Comparison of ENCODE assay signal across 9 mouse cellular contexts in the genomic region with DNA sequence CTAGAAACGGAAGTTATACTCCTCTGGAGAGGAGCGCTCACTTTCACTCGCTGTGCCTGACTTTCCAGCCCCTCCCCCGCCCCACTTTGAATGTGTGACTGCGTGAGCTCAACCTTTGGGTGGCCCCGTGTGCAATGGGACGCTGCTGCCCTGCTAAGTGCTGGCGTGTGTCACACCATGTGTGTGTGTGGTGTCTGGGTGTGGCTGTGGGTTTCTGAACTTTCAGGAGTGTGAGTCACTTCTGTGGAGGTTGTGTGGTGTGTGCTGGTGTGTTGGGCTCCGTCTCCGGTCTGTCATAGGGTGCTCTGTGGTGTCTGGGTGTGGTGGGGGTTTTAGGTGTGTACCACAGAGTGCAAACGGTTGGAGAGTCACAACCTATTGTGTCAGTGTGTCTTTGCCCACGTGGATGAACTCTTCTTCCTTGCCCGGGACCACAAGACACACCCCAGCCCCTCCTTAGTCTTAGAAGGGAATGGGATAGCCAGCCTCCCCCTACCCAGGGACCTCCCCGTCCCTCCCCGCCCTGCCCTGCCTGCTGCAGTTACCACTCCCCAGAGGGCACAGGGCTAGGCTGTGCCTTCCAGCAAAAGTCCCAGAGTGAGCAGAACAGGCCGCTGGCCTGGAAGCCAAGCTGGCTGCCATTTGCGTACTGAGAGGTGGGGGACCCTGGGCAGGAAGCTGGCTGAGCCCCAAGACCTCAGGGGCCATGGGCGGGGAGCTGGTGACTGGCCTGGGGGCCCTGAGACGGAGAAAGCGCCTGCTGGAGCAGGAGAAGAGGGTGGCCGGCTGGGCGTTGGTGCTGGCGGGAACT. TPM values are rescaled to one million over a fixed set of nuclear protein-coding genes. Genes with fewer than 3 reads are reported as not detected.
DNase-seq lines count a peak whose midpoint lies in the region; ATAC-seq and TF ChIP-seq lines count a peak whose summit lies in the region.
"Had no signal": no experiment of that assay in that cellular context is flagged by ENCODE, and none has a peak within 500 bp of the region (broad histone marks: within the 10 kb centered on the region; RNA-seq: fewer than 3 reads in every experiment).

TSS of gene Kcnn4 (plus strand) at position 533 of the 811 bp plus-strand sequence.

- no peaks in the 10 kb centered on the region for H3K9me3 ChIP-seq in heart, embryonic 10.5 days
- no peaks in the 10 kb centered on the region for H3K9me3 ChIP-seq in intestine, embryonic 16.5 days (ENCODE audit: control insufficient read depth, low read length)
- no peaks in the 10 kb centered on the region for H3K9me3 ChIP-seq in neural tube, embryonic 15.5 days (replicated peaks)

- H3K9ac ChIP-seq in intestine, embryonic 16.5 days (ENCODE audit: low read depth, low read length), result 0 out of 2 replicates have a peak within 1 kb of the TSS, but pooled peaks have one; percentile 29
- H3K9ac ChIP-seq in neural tube, embryonic 15.5 days (replicated peaks), result no peak within 1 kb of the TSS

- 35% methylated on average over 23 of the region's 23 CpGs for WGBS in heart, embryonic 10.5 days
- whole genome bisulfite sequencing in intestine, embryonic 16.5 days, result 35% methylated on average over 23 of the region's 23 CpGs
- WGBS in neural tube, embryonic 15.5 days, result 45% methylated on average over 23 of the region's 23 CpGs
- 33% methylated on average over 23 of the region's 23 CpGs for WGBS in kidney, adult 2 months

- peak; percentile 82 for DNase-seq in heart, embryonic 10.5 days (ENCODE audit: low spot score)
- no peak for DNase-seq in heart, postnatal 4 days
- peak; percentile 86 to 88 for DNase-seq in CD8-positive naive resting alpha-beta T cell, adult 2 months (ENCODE audit: low read depth in 2 of 2, low spot score in 2 of 2)
- DNase-seq in right cerebral cortex, postnatal 10 days (ENCODE audit: low spot score in 2 of 2), result no peak
- DNase-seq in layer of hippocampus, postnatal 10 days (ENCODE audit: low spot score in 2 of 2), result no peak
- no peak for DNase-seq in kidney, adult 2 months

- peak within 1 kb of the TSS; percentile 42 for H3K4me3 ChIP-seq in heart, embryonic 10.5 days
- no peak within 1 kb of the TSS for H3K4me3 ChIP-seq in intestine, embryonic 16.5 days (ENCODE audit: low read length)
- no peak within 1 kb of the TSS for H3K4me3 ChIP-seq in neural tube, embryonic 15.5 days (replicated peaks)
- H3K4me3 ChIP-seq in kidney, adult 2 months (ENCODE audit: insufficient read depth, low read depth, low read length), result no peak within 1 kb of the TSS

- peak within 1 kb of the TSS; percentile 85 for H3K27ac ChIP-seq in heart, embryonic 10.5 days
- no peak within 1 kb of the TSS for H3K27ac ChIP-seq in intestine, embryonic 16.5 days (ENCODE audit: low read length)
- no peak within 1 kb of the TSS for H3K27ac ChIP-seq in neural tube, embryonic 15.5 days (replicated peaks)
- no peak within 1 kb of the TSS for H3K27ac ChIP-seq in kidney, adult 2 months (ENCODE audit: insufficient read depth, low read depth, low read length)

- no peaks in the 10 kb centered on the region for H3K36me3 ChIP-seq in heart, embryonic 10.5 days
- no peaks in the 10 kb centered on the region for H3K36me3 ChIP-seq in intestine, embryonic 16.5 days (ENCODE audit: control insufficient read depth, insufficient read depth, low read length)
- no peaks in the 10 kb centered on the region for H3K36me3 ChIP-seq in neural tube, embryonic 15.5 days
- no peaks in the 10 kb centered on the region for H3K36me3 ChIP-seq in kidney, adult 2 months (ENCODE audit: control insufficient read depth, insufficient read depth, low read length)

- peaks cover 8% of the 10 kb centered on the region for H3K27me3 ChIP-seq in heart, embryonic 10.5 days (ENCODE audit: insufficient read depth, poor library complexity, severe bottlenecking)
- no peaks in the 10 kb centered on the region for H3K27me3 ChIP-seq in intestine, embryonic 16.5 days (replicated peaks; ENCODE audit: control insufficient read depth, insufficient read depth, low read length)
- H3K27me3 ChIP-seq in neural tube, embryonic 15.5 days (replicated peaks), result no peaks in the 10 kb centered on the region
- H3K27me3 ChIP-seq in kidney, adult 2 months (replicated peaks; ENCODE audit: control insufficient read depth, insufficient read depth, low read length), result no peaks in the 10 kb centered on the region
- H3K27me3 ChIP-seq: Patski had no signal

- H3K4me1 ChIP-seq in heart, embryonic 10.5 days, result peaks cover 20% of the 10 kb centered on the region
- peaks cover 5% of the 10 kb centered on the region for H3K4me1 ChIP-seq in intestine, embryonic 16.5 days (ENCODE audit: control insufficient read depth, insufficient read depth, low read length)
- H3K4me1 ChIP-seq in neural tube, embryonic 15.5 days, result peaks cover 7% of the 10 kb centered on the region; the same call in 1 of the 2 replicates
- no peaks in the 10 kb centered on the region for H3K4me1 ChIP-seq in kidney, adult 2 months (ENCODE audit: control insufficient read depth, insufficient read depth, low read length)

- no peak for TF ChIP-seq CTCF in kidney, adult 2 months (conservative IDR thresholded peaks at IDR 0.05; ENCODE audit: insufficient read depth, insufficient read length, low read depth, low read length)

- 0 out of 2 replicates have a peak within 1 kb of the TSS, but pooled peaks have one; percentile 7 for H3K4me2 ChIP-seq in intestine, embryonic 16.5 days (ENCODE audit: low read depth, low read length)
- H3K4me2 ChIP-seq in neural tube, embryonic 15.5 days, result peak within 1 kb of the TSS; percentile 11

- peak; percentile 32; the same call in 1 of the 2 replicates for ATAC-seq in intestine, embryonic 16.5 days
- ATAC-seq in neural tube, embryonic 15.5 days (ENCODE audit: low FRiP score), result no peak
- ATAC-seq: Patski had no signal

- TF ChIP-seq POLR2A in kidney, adult 2 months (IDR thresholded peaks at IDR 0.05; ENCODE audit: low read depth, low read length), result no peak

RNA-seq across cellular contexts. Expression of gene Kcnn4, which starts in this region (rescaled TPM):
- polyA plus RNA-seq in heart, embryonic 10.5 days (2016; fragmentation: Nextera tagmentation; extraction: Ambion mirVana), result 11.7 and 14.2 TPM in 2 replicates
- total RNA-seq in heart, postnatal 4 days (2021), result 1 to 10 TPM; 1.0 TPM
- polyA plus RNA-seq in intestine, embryonic 16.5 days (2015; fragmentation: Nextera tagmentation; extraction: Ambion mirVana), result 2.5 and 4.3 TPM in 2 replicates
- 3.0 and 11.2 TPM in 2 replicates for polyA plus RNA-seq in neural tube, embryonic 15.5 days (2015; fragmentation: Nextera tagmentation; extraction: Ambion mirVana)
- under 1 TPM; 0.33 to 0.46 TPM for total RNA-seq in layer of hippocampus, postnatal 10 days (2021)
- polyA plus RNA-seq in kidney, adult 2 months (2012; rRNA removed), result 2.3 and 4.1 TPM in 2 replicates
- polyA plus RNA-seq: Patski had no signal

Comparison
In these comparisons a context has a peak if more than half of its experiments do, and no peak if none do; other contexts are left out.
1. DNase-seq: peak in heart, embryonic 10.5 days (single experiment) and CD8-positive naive resting alpha-beta T cell, adult 2 months (2 of 2); none in heart, postnatal 4 days (single experiment), right cerebral cortex, postnatal 10 days (0 of 2), layer of hippocampus, postnatal 10 days (0 of 2) and kidney, adult 2 months (single experiment).